Comparison of ENCODE assay signal across 7 mouse cellular contexts in the genomic region with DNA sequence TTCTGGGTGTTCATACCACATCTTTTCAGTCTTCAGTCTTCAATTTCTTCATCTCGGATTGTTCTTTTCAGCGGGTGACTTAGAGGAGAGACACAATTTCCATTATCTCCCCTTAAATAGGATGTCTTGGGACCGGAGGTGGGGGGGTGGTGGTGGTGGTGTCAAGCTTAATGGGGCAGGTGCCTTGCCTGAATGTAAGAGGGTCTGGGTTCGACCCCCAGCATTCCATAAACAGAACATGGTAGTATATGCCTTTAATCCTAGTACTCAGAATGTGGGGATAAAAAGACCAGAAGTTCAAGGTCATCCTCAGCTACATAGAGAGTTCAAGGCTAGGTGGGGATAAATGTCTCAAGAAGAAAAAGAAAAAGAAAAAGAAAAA. TPM values are rescaled to one million over a fixed set of nuclear protein-coding genes. Genes with fewer than 3 reads are reported as not detected.
DNase-seq lines count a peak whose midpoint lies in the region; ATAC-seq and TF ChIP-seq lines count a peak whose summit lies in the region.

No protein-coding gene starts in this region.

- H3K9ac ChIP-seq in neural tube, embryonic 11.5 days (ENCODE audit: low read length) = no peak overlapping the region
- no peak overlapping the region for H3K9ac ChIP-seq in forebrain, postnatal 0 days
- H3K9ac ChIP-seq in liver, embryonic 14.5 days (replicated peaks) = no peak overlapping the region

- H3K4me1 ChIP-seq in neural tube, embryonic 11.5 days (ENCODE audit: control insufficient read depth, insufficient read depth, low read length) = no peaks in the 10 kb centered on the region
- H3K4me1 ChIP-seq in forebrain, postnatal 0 days (ENCODE audit: insufficient read depth) = no peaks in the 10 kb centered on the region
- peaks cover 0 to 3% of the 10 kb centered on the region in 2 experiments; a peak in 1 of 4 replicates for H3K4me1 ChIP-seq in liver, embryonic 14.5 days (replicated peaks; ENCODE audit: control insufficient read depth in 2 of 2, insufficient read depth in 2 of 2, low read length in 1 of 2)

- no peak for DNase-seq in neural tube, embryonic 11.5 days (ENCODE audit: low spot score)
- DNase-seq in neural tube, embryonic 10.5 days (ENCODE audit: extremely low spot score, low spot score) = no peak
- no peak for DNase-seq in forebrain, postnatal 0 days
- no peak for DNase-seq in liver, embryonic 14.5 days (ENCODE audit: low read depth in 3 of 3, low spot score in 3 of 3)
- DNase-seq in cerebellum, postnatal 10 days = no peak
- no peak for DNase-seq in cerebellum, postnatal 4 days (ENCODE audit: low spot score in 2 of 2)
- no peak for DNase-seq in cerebellum, adult 9-10 months

- H3K4me3 ChIP-seq in neural tube, embryonic 11.5 days (ENCODE audit: low read depth, low read length) = peak overlapping the region; percentile 63; the same call in 1 of the 2 replicates
- 0 out of 2 replicates have a peak overlapping the region, but pooled peaks have one; percentile 96 for H3K4me3 ChIP-seq in forebrain, postnatal 0 days (ENCODE audit: low read depth, low read length)
- peak overlapping the region in 1 of 2 experiments; percentile 83; a peak in 3 of 4 replicates for H3K4me3 ChIP-seq in liver, embryonic 14.5 days (ENCODE audit: insufficient read depth in 1 of 2, low read depth in 2 of 2, low read length in 2 of 2)

- H3K4me2 ChIP-seq in neural tube, embryonic 11.5 days (ENCODE audit: low read depth) = no peak overlapping the region; the same call in 1 of the 2 replicates
- peak overlapping the region; percentile 67 for H3K4me2 ChIP-seq in forebrain, postnatal 0 days (ENCODE audit: low read depth)
- H3K4me2 ChIP-seq in liver, embryonic 14.5 days (ENCODE audit: low read depth) = peak overlapping the region; percentile 42

- 15% methylated on average over 4 of the region's 4 CpGs for WGBS in neural tube, embryonic 11.5 days
- WGBS in forebrain, postnatal 0 days = 15% methylated on average over 4 of the region's 4 CpGs
- WGBS in liver, embryonic 14.5 days (ENCODE audit: insufficient replicate concordance) = 16% methylated on average over 4 of the region's 4 CpGs

- H3K36me3 ChIP-seq in neural tube, embryonic 11.5 days (ENCODE audit: control insufficient read depth, insufficient read depth, low read length) = peaks cover 4% of the 10 kb centered on the region
- H3K36me3 ChIP-seq in forebrain, postnatal 0 days (ENCODE audit: insufficient read depth) = peaks cover 13% of the 10 kb centered on the region
- peaks cover 6% of the 10 kb centered on the region for H3K36me3 ChIP-seq in liver, embryonic 14.5 days (replicated peaks; ENCODE audit: control insufficient read depth, insufficient read depth, low read depth)

- no peak overlapping the region for H3K27ac ChIP-seq in neural tube, embryonic 11.5 days (ENCODE audit: low read depth, low read length)
- no peak overlapping the region for H3K27ac ChIP-seq in forebrain, postnatal 0 days (ENCODE audit: low read depth, low read length)
- no peak overlapping the region for H3K27ac ChIP-seq in liver, embryonic 14.5 days

- no peaks in the 10 kb centered on the region for H3K27me3 ChIP-seq in neural tube, embryonic 11.5 days (ENCODE audit: control insufficient read depth, insufficient read depth, low read length)
- no peaks in the 10 kb centered on the region for H3K27me3 ChIP-seq in forebrain, postnatal 0 days (ENCODE audit: insufficient read depth, low read length)
- no peaks in the 10 kb centered on the region for H3K27me3 ChIP-seq in liver, embryonic 14.5 days (ENCODE audit: control insufficient read depth, insufficient read depth, low read length)

- H3K9me3 ChIP-seq in neural tube, embryonic 11.5 days (ENCODE audit: control insufficient read depth, low read length) = no peaks in the 10 kb centered on the region
- H3K9me3 ChIP-seq in forebrain, postnatal 0 days (ENCODE audit: low read length) = no peaks in the 10 kb centered on the region
- no peaks in the 10 kb centered on the region for H3K9me3 ChIP-seq in liver, embryonic 14.5 days (ENCODE audit: control insufficient read depth, low read length)

- no peak for TF ChIP-seq EP300 in liver, embryonic 14.5 days (IDR thresholded peaks at IDR 0.05; ENCODE audit: low read depth)

- TF ChIP-seq CTCF in forebrain, postnatal 0 days (IDR thresholded peaks at IDR 0.05; ENCODE audit: low read depth) = no peak
- no peak for TF ChIP-seq CTCF in liver, embryonic 14.5 days (IDR thresholded peaks at IDR 0.05; ENCODE audit: low read depth)

- ATAC-seq in neural tube, embryonic 11.5 days (ENCODE audit: insufficient read depth, low FRiP score, low TSS enrichment) = peak; percentile 45; the same call in 1 of the 2 replicates
- ATAC-seq in forebrain, postnatal 0 days = no peak
- ATAC-seq in liver, embryonic 14.5 days (ENCODE audit: insufficient read depth) = peak; percentile 19; the same call in 1 of the 2 replicates

RNA-seq across cellular contexts. Expression of gene Gosr1, which starts 0.4 kb away (rescaled TPM):
- 30.1 and 36.4 TPM in 2 replicates for polyA plus RNA-seq in neural tube, embryonic 11.5 days (2014; fragmentation: Nextera tagmentation; extraction: Ambion mirVana)
- 25.4 and 35.0 TPM in 2 replicates for total RNA-seq in forebrain, postnatal 0 days (2014; rRNA removed)
- 21.5 and 22.0 TPM in 2 replicates for polyA plus RNA-seq in forebrain, postnatal 0 days (2015; fragmentation: Nextera tagmentation; extraction: Ambion mirVana)
- 5.9 and 6.4 TPM in 2 replicates for polyA plus RNA-seq in liver, embryonic 14.5 days (2012; rRNA removed)
- polyA plus RNA-seq in liver, embryonic 14.5 days (2014; fragmentation: Nextera tagmentation; extraction: Ambion mirVana) = 12.3 and 15.8 TPM in 2 replicates
